Mouse (Mus musculus): ENCODE data around the gene Arntl. TPM values are rescaled to one million over a fixed set of nuclear protein-coding genes. Genes with fewer than 3 reads are reported as not detected.

Arntl gene
- total and polyA plus RNA-seq, 2 experiments from 2014 or later, result 21.1 to 29.7 TPM

DNA sequence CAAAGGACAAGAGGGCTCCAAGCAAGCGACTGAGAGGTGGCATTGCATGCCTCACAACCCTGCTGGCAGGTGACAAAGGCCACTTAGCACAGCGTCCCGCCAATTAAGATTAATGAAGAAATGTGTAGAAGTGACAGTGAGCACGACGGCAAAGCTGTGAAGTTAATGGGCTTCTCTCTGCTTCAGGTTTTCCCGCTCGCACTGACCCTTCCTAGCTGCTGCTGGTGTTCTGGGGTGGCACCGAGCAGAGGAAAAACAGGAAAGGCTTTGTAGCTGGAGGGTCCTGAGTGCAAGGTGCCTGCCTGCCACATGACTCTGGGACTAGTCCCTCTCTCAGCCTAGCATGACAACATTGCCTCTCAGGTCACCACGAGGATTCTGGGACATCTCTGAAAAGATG lies 18.7 kb upstream of the Arntl start:
- ATAC-seq (ENCODE audit: low FRiP score) (no peak), DNase-seq (ENCODE audit: low spot score) (no peak)
- Histone ChIP-seq H3K27ac (ENCODE audit: low read depth, low read length) (no peak overlapping the region), H3K9ac (replicated peaks; ENCODE audit: low read length, poor library complexity, severe bottlenecking) (no peak overlapping the region), H3K4me3 (ENCODE audit: low read depth, low read length) (no peak overlapping the region), H3K4me1 (ENCODE audit: insufficient read depth, low read length) (no peaks in the 10 kb centered on the region), H3K4me2 (ENCODE audit: low read depth, low read length, poor library complexity, severe bottlenecking) (no peak overlapping the region), H3K36me3 (ENCODE audit: insufficient read depth, low read length) (no peaks in the 10 kb centered on the region), H3K27me3 (ENCODE audit: insufficient read depth, low read length) (no peaks in the 10 kb centered on the region), H3K9me3 (ENCODE audit: low read length) (no peaks in the 10 kb centered on the region)
- 47% methylated on average over 9 of the region's 9 CpGs for WGBS
- TF ChIP-seq CTCF (IDR thresholded peaks at IDR 0.05), result no peak

DNA sequence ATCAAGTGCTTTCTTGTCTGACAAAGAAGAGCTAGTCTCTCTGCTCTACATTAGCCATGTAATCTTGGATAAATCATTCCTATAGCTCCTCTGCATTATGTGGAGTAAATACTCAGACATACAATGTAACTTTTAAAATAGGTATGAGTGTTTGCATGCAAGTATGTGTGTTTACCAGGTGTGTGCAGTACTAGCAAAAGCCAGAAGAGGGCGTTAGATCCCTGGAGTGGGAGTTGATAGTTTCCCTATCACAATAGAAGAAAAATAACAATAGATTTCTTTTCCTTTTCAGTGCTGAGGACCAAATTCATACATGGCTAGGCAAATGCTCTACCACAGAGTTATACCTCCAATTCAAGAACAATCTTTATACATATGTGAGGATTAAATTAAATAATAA lies 15.5 kb upstream of the Arntl start:
- Histone ChIP-seq H3K27me3 (ENCODE audit: insufficient read depth, low read length) (no peaks in the 10 kb centered on the region), H3K27ac (ENCODE audit: low read depth, low read length) (no peak overlapping the region), H3K4me1 (ENCODE audit: insufficient read depth, low read length) (no peaks in the 10 kb centered on the region), H3K36me3 (ENCODE audit: insufficient read depth, low read length) (no peaks in the 10 kb centered on the region), H3K9ac (replicated peaks; ENCODE audit: low read length, poor library complexity, severe bottlenecking) (no peak overlapping the region), H3K4me3 (ENCODE audit: low read depth, low read length) (no peak overlapping the region), H3K4me2 (ENCODE audit: low read depth, low read length, poor library complexity, severe bottlenecking) (no peak overlapping the region), H3K9me3 (ENCODE audit: low read length) (no peaks in the 10 kb centered on the region)
- ATAC-seq (ENCODE audit: low FRiP score), result no peak
- peak; percentile 48 for TF ChIP-seq CTCF (IDR thresholded peaks at IDR 0.05)
- WGBS, result 78% methylated on average over 1 of the region's 1 CpGs
- DNase-seq (ENCODE audit: low spot score), result no peak

DNA sequence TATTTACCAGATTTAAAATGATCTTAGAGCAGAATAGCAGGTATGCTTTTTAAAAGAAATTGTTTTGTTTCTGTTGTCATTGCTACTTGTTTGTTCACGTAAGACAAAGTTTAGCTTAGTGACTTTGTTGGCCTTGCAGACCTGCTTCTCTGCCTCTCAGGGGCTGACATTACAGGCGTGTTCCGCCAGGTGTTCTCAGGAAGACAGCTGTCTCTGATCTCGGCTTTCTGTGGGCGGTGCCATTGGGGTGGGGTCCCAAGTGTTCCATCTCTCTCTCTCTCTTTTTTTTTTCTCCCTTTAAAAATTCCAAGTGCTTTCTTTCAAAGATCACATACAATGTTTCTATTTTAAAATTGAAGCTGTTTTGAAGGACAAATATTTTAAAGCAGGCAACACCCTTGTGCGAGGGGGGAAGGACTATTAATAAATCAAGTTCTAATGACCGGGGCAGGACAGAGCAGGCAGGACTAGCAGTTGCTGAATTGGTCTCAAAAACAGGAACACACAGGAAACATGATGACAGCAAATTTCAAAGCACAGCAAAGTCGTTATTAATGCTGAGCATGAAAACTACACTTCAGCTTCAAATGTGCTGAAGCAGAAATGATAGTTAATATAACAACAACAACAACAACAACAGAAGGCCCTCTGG lies 14.4 kb upstream of the Arntl start:
- 60% methylated on average over 8 of the region's 8 CpGs for WGBS
- Histone ChIP-seq H3K36me3 (ENCODE audit: insufficient read depth, low read length) (no peaks in the 10 kb centered on the region), H3K27me3 (ENCODE audit: insufficient read depth, low read length) (no peaks in the 10 kb centered on the region), H3K27ac (ENCODE audit: low read depth, low read length) (no peak overlapping the region), H3K4me1 (ENCODE audit: insufficient read depth, low read length) (0 out of 2 replicates have a peak, but pooled peaks cover 3% of the 10 kb centered on the region), H3K4me2 (ENCODE audit: low read depth, low read length, poor library complexity, severe bottlenecking) (no peak overlapping the region), H3K4me3 (ENCODE audit: low read depth, low read length) (no peak overlapping the region), H3K9me3 (ENCODE audit: low read length) (no peaks in the 10 kb centered on the region), H3K9ac (replicated peaks; ENCODE audit: low read length, poor library complexity, severe bottlenecking) (no peak overlapping the region)
- TF ChIP-seq CTCF (IDR thresholded peaks at IDR 0.05), result no peak
- ATAC-seq (ENCODE audit: low FRiP score) (no peak), DNase-seq (ENCODE audit: low spot score) (no peak)

DNA sequence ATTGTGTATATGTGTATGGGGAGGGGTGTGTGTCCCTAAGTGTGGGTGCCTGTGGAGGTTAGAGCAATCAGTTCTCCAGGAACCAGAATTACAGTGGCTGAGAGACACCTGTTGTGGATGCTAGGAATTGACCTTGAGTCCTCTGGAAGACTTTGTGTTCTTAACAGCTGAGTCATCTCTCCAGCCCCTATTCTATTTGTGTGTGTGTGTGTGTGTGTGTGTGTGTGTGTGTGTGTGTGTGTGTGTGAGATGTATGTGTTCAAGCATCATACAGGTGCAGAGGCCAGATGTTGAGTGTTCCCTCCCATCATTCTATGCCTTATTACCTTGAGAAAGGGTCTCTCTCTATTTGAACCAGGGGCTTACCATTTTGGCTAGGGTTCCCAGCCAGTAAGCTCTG lies 13.4 kb upstream of the Arntl start:
- no peak for ATAC-seq (ENCODE audit: low FRiP score)

DNA sequence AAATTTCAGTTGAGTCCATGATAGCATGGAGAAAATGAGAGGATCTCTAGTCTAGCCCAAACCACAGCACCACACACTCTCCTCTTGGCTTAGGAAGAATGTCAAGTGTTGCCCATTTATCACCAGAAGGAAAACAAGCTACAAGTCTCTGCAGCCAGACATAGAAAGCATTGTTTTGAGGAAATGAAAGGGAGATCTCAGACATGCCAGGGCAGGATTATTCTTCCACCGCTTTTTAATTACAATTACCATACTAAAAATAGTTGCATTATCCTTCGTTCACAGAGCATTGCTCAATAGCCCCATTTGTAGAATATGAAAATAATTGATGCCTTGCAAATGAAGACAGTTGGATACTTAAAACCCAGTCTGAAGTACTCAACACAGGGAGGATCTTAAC lies 12.0 kb upstream of the Arntl start:
- Histone ChIP-seq H3K36me3 (ENCODE audit: insufficient read depth, low read length) (no peaks in the 10 kb centered on the region), H3K9ac (replicated peaks; ENCODE audit: low read length, poor library complexity, severe bottlenecking) (no peak overlapping the region), H3K27me3 (ENCODE audit: insufficient read depth, low read length) (no peaks in the 10 kb centered on the region), H3K4me3 (ENCODE audit: low read depth, low read length) (no peak overlapping the region), H3K4me1 (ENCODE audit: insufficient read depth, low read length) (0 out of 2 replicates have a peak, but pooled peaks cover 3% of the 10 kb centered on the region), H3K27ac (ENCODE audit: low read depth, low read length) (no peak overlapping the region), H3K9me3 (ENCODE audit: low read length) (no peaks in the 10 kb centered on the region), H3K4me2 (ENCODE audit: low read depth, low read length, poor library complexity, severe bottlenecking) (no peak overlapping the region)
- WGBS, result 57% methylated on average over 2 of the region's 2 CpGs
- ATAC-seq (ENCODE audit: low FRiP score) (no peak), DNase-seq (ENCODE audit: low spot score) (no peak)
- TF ChIP-seq CTCF (IDR thresholded peaks at IDR 0.05), result no peak

More for the DNA sequence above, 13.4 kb upstream of the Arntl start:
- DNase-seq (ENCODE audit: low spot score), result no peak
- 0 out of 2 replicates have a peak, but pooled peaks cover 3% of the 10 kb centered on the region for H3K4me1 ChIP-seq (ENCODE audit: insufficient read depth, low read length)
- H3K36me3 ChIP-seq (ENCODE audit: insufficient read depth, low read length), result no peaks in the 10 kb centered on the region
- H3K4me2 ChIP-seq (ENCODE audit: low read depth, low read length, poor library complexity, severe bottlenecking), result no peak overlapping the region
- H3K9me3 ChIP-seq (ENCODE audit: low read length), result no peaks in the 10 kb centered on the region
- no peak overlapping the region for H3K9ac ChIP-seq (replicated peaks; ENCODE audit: low read length, poor library complexity, severe bottlenecking)
- no peak overlapping the region for H3K27ac ChIP-seq (ENCODE audit: low read depth, low read length)
- no peak overlapping the region for H3K4me3 ChIP-seq (ENCODE audit: low read depth, low read length)
- no peaks in the 10 kb centered on the region for H3K27me3 ChIP-seq (ENCODE audit: insufficient read depth, low read length)
- TF ChIP-seq CTCF (IDR thresholded peaks at IDR 0.05), result no peak

DNA sequence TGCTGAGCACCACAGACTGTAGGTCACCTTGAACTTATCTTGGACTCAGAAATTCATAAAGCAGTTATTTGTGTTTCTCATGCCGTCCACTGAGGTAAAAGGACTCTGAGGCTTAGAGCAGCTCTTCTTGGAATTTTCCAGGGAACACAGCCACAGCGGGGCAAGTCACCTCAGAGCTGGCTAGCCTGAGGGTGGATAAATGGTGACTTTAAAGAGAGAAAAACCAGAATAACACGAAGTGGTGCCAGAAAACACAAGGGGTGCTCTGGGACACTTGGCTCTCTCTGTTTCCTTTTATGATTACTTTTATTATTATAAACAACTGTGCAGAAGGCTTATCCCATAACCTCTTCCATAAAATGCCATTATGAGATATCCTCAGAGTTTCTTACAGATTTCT lies 11.1 kb upstream of the Arntl start:
- TF ChIP-seq CTCF (IDR thresholded peaks at IDR 0.05), result no peak
- ATAC-seq (ENCODE audit: low FRiP score) (no peak), DNase-seq (ENCODE audit: low spot score) (no peak)
- Histone ChIP-seq H3K36me3 (ENCODE audit: insufficient read depth, low read length) (no peaks in the 10 kb centered on the region), H3K9ac (replicated peaks; ENCODE audit: low read length, poor library complexity, severe bottlenecking) (no peak overlapping the region), H3K4me2 (ENCODE audit: low read depth, low read length, poor library complexity, severe bottlenecking) (no peak overlapping the region), H3K9me3 (ENCODE audit: low read length) (no peaks in the 10 kb centered on the region), H3K4me1 (ENCODE audit: insufficient read depth, low read length) (0 out of 2 replicates have a peak, but pooled peaks cover 3% of the 10 kb centered on the region), H3K4me3 (ENCODE audit: low read depth, low read length) (no peak overlapping the region), H3K27ac (ENCODE audit: low read depth, low read length) (no peak overlapping the region), H3K27me3 (ENCODE audit: insufficient read depth, low read length) (no peaks in the 10 kb centered on the region)
- 84% methylated on average over 3 of the region's 3 CpGs for WGBS

Data from midbrain, postnatal 0 days (tissue).